Mouse (Mus musculus) heart, adult 10 weeks (tissue): ENCODE data around the gene Gm49405. TPM values are rescaled to one million over a fixed set of nuclear protein-coding genes. Genes with fewer than 3 reads are reported as not detected.

Experiments
- polyA plus RNA-seq: library from polyadenylated mRNA; stranded (reverse); fragments of 350-450 nt; fragmentation: Illumina TruSeq; extraction: RNeasy Lipid Tissue Mini Kit (QIAGEN cat#74804); gene quantifications from one replicate; pipeline ENCODE4 v1.2.3, GENCODE M21; 2014; ENCODE audit warnings: low read depth, low replicate concordance

Gene Gm49405
- polyA plus RNA-seq: 9.5 TPM

GRCm38 (mm10) chr19:4000119-4000900, at the start of gene Gm49405, which contains the start of gene Nudt8:
Gm49405 (plus strand) TSS chr19:4000626.
Nudt8 (plus strand) TSS chr19:4000580.

GRCm38 (mm10) chr19:3958470-3958869, 42.0 kb upstream of the Gm49405 start, which contains the start of gene Aldh3b3:
Aldh3b3 (plus strand) TSS chr19:3958645.

DNA sequence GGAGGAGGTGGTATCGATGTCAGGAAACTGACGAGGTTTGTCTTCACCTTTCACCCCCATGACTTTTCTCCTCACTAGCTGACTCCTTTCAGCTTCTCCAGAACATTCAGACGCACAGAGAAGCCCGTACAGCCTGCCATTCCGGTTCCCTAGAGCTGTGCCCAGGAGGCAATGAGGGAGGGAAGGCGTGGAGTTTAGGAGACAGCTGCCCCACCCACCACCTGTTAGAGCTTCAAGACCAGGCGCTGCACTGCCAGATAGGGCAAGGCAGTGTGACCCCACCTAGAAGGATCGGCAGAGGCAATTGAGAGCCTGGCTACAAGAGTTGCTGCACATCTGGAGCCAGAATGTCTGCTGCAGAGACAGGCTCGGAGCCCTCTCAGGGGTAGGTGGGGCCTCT, 28.2 kb upstream of the Gm49405 start, which contains the start of gene Aldh3b2:
Gene Aldh3b2, plus strand, starts transcription at position 100 of the 400 bp plus-strand sequence.

DNA sequence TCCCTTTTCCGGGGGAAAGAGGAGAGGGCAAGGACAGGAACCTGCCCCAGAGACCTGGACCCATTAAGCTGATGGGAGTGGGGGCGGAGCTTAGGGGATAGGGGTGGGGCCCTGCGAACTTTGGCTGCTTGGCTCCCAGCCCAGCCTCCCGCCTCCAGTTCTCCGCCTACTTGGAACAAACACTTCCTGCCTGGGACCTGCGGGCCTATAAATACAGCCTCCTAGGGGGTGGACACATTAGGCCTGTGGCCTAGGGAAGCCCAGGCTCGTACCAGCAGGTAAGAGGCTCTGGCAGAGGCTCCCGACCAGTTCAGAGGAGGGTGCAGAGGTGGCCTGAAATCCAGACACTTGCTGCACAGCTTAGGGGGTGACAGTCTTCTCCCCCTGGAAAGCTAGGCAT, 14.1 kb upstream of the Gm49405 start, which contains the start of gene Acy3:
Gene Acy3, plus strand, starts transcription at position 237 of the 400 bp plus-strand sequence.

GRCm38 (mm10) chr19:3992416-3992815, 8.0 kb upstream of the Gm49405 start, which contains the start of gene Tbx10:
Tbx10 (plus strand) TSS chr19:3992752.

DNA sequence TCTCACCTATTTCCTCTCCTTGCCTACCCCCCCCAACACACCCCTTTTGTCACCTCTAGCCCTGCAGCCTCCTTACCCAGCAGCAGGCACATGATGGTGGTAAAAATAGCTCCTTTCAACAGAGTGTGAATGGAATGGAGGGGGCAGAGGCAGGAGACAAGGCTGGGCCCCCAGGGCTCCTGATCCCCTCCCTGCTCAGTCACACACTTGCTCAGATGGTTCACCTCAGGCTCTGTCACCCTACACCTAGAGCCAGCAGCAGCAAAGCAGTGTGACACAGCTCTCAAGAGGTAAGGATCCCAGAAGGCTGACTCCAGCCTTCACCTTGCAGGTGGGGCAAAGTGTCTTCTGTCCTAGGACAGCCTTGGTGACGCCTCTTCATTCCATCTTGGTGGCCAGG, 2.7 kb downstream of the Gm49405 start, which contains the start of gene Doc2g:
Gene Doc2g, plus strand, starts transcription at position 202 of the 400 bp plus-strand sequence.

DNA sequence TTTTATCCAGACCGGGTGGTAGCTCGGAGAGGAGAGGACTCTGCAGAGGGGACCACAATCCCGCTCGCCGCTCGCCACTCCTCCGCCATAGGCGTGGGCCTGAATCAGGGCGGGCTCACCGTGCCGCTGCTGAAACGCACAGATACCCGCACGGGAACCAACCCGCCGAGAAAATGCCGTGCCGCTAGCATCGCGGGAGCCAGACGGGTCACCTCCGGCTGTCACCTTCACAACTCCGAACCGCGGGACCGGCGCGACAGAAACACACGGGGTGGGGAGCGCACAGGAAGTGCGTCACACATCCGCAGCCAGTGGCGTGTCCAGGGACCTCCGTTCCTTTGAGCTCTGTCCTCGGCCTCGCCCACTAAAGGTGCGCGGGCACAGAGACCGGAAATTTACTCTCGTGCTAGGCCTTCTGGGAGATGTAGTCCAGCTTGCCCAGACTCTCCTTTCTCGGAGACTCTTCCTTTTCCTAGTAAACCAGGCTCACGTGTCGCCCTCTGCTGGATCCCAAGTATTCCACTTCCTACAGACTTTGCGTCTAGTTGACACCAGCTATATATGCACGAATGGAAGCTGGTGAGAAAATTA, 12.1 kb downstream of the Gm49405 start, which contains the start of gene Ndufv1:
Gene Ndufv1, minus strand, starts transcription at position 375 of the 591 bp plus-strand sequence.

DNA sequence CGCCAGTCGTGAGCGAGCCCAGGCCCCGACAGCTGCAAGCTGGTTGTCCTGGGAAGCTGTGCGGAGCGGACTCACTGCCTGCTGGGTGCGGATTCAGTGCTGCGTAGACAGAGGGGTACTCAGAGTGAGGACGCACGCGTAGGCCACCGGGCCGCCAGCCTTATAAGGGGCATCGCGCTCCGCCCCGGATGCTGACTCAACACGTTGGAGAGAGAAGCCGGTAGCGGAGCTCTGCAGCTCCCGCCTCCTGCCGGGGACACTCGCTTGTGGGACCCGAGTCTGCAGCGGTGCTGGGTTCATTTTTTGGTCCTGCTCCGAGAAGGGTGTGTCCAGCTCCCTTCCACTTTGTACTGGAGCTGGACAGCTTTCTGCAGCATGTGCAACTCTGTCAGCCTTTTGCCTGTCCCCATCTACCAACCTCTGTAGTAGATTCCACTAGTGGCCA, 37.4 kb downstream of the Gm49405 start, which contains the start of gene Gstp1:
Gene Gstp1, minus strand, starts transcription at position 198 of the 445 bp plus-strand sequence.

DNA sequence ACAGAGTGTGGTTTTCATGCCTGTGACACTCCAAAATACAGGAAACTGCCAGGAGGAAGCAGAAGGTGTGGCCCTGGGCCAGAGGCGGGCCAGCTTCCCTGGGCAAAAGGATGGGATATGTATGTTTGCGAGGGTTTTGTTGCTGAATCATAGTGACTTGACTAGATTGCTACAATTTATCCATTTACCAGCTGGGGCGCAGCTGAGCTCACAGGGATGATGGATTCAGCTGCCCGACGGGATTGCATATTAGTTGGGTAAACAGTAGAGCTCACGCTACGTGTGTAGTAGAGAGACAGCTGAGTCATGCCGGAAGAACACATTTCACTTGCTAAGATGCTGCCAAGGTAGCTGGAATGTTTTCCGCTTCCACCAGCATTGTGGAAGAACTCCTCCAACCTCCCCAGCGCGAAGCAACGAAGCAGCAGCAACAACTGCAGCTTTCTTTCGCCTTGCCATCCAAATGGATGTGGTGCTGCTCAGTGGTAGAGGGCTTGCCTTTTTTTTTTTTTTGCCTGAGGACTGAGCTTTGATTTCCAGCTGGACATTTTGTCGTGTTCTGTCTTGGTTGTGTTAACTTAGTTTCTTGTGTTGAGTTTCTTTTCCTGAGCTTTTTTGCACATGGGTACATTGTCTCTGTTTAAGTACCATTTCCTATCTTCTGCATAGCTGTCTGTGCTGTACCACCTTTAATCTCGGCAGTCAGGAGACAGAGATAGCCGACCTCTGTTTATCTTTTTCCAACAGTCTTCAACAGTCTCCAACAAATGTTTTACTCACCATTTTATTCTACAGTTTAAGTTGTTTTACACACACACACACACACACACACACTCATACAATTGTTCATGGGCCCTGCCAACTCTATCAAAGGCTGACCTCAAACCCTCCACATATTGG, 45.8 kb downstream of the Gm49405 start, which contains the start of gene Gstp2:
Gene Gstp2, minus strand, starts transcription at position 58 of the 900 bp plus-strand sequence.

Other genes starting within 250 kb of the Gm49405 start
- 22.8 TPM for gene Kmt5b, start 233.2 kb upstream of the Gm49405 start, polyA plus RNA-seq
- gene Chka, start 148.9 kb upstream of the Gm49405 start, polyA plus RNA-seq: 10.1 TPM
- gene Tcirg1, start 93.5 kb upstream of the Gm49405 start, polyA plus RNA-seq: 21.1 TPM
- gene Ndufs8, start 87.9 kb upstream of the Gm49405 start, polyA plus RNA-seq: 561 TPM
- 2.2 TPM for gene Aldh3b1, start 70.8 kb upstream of the Gm49405 start, polyA plus RNA-seq
- 19.0 TPM for gene Unc93b1, start 65.4 kb upstream of the Gm49405 start, polyA plus RNA-seq
- gene Aldh3b3, start 42.0 kb upstream of the Gm49405 start, polyA plus RNA-seq: 2.3 TPM
- gene Aldh3b2, start 28.3 kb upstream of the Gm49405 start, polyA plus RNA-seq: 0.37 TPM
- gene Acy3, start 14.1 kb upstream of the Gm49405 start, polyA plus RNA-seq: 51.1 TPM
- gene Tbx10, start 7.9 kb upstream of the Gm49405 start, polyA plus RNA-seq: not detected
- 167 TPM for gene Nudt8, start within 50 bp of the Gm49405 start, polyA plus RNA-seq
- gene Doc2g, start 2.7 kb downstream of the Gm49405 start, polyA plus RNA-seq: 265 TPM
- 979 TPM for gene Ndufv1, start 12.2 kb downstream of the Gm49405 start, polyA plus RNA-seq
- gene Gstp1, start 37.4 kb downstream of the Gm49405 start, polyA plus RNA-seq: 343 TPM
- gene Gstp2, start 45.4 kb downstream of the Gm49405 start, polyA plus RNA-seq: 33.1 TPM
- gene Gstp3, start 58.9 kb downstream of the Gm49405 start, polyA plus RNA-seq: not detected
- gene Cabp2, start 81.0 kb downstream of the Gm49405 start, polyA plus RNA-seq: not detected
- gene Cdk2ap2, start 96.6 kb downstream of the Gm49405 start, polyA plus RNA-seq: 40.5 TPM
- gene Pitpnm1, start 99.4 kb downstream of the Gm49405 start, polyA plus RNA-seq: 21.9 TPM
- gene Aip, start 125.2 kb downstream of the Gm49405 start, polyA plus RNA-seq: 71.4 TPM
- gene Gpr152, start 139.2 kb downstream of the Gm49405 start, polyA plus RNA-seq: not detected
- gene Cabp4, start 143.4 kb downstream of the Gm49405 start, polyA plus RNA-seq: not detected
- 54.9 TPM for gene Coro1b, start 148.0 kb downstream of the Gm49405 start, polyA plus RNA-seq
- gene Ptprcap, start 153.0 kb downstream of the Gm49405 start, polyA plus RNA-seq: 1.1 TPM
- 26.9 TPM for gene Rps6kb2, start 162.7 kb downstream of the Gm49405 start, polyA plus RNA-seq
- 49.6 TPM for gene Carns1, start 174.9 kb downstream of the Gm49405 start, polyA plus RNA-seq
- 22.6 TPM for gene Tbc1d10c, start 190.7 kb downstream of the Gm49405 start, polyA plus RNA-seq
- gene Ppp1ca, start 191.4 kb downstream of the Gm49405 start, polyA plus RNA-seq: 318 TPM
- gene Rad9a, start 201.0 kb downstream of the Gm49405 start, polyA plus RNA-seq: 6.4 TPM
- 3.0 TPM for gene Clcf1, start 213.6 kb downstream of the Gm49405 start, polyA plus RNA-seq
- gene AC109138.7, start 213.7 kb downstream of the Gm49405 start, polyA plus RNA-seq: not detected
- 21.7 TPM for gene Pold4, start 231.3 kb downstream of the Gm49405 start, polyA plus RNA-seq